Comparison of ENCODE assay signal across 28 mouse cellular contexts in the genomic region with DNA sequence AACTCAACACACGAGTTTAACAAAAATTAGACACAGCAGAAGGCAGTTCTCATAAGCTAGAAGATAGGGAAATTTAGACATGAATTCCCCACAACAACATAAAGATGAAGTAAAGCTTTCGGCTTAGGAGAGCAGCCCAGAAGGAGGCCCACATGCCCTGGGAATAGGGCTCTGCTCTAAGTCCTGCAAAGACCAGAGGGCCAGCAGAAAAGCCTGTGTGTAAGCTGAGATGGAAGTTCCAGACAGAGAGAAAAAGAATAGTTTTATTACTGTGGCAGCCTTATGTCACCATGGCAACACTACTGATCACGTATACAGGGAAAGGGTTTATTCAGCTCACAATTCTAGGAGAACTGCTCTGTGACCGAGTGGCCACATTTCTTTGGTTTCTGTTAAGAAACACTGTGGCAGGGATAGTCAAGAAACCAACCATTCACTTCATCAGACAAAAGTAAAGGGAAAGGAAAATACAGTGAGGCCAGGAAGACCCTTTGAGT.
DNase-seq lines count a peak whose midpoint lies in the region; ATAC-seq and TF ChIP-seq lines count a peak whose summit lies in the region.
"Had no signal": no experiment of that assay in that cellular context is flagged by ENCODE, and none has a peak within 500 bp of the region (broad histone marks: within the 10 kb centered on the region; RNA-seq: fewer than 3 reads in every experiment).

No protein-coding gene starts in this region.

- no peaks in the 10 kb centered on the region for H3K9me3 ChIP-seq in forebrain, postnatal 0 days (ENCODE audit: low read length)
- H3K9me3 ChIP-seq in forebrain, embryonic 12.5 days: no peaks in the 10 kb centered on the region
- H3K9me3 ChIP-seq in neural tube, embryonic 15.5 days (replicated peaks): no peaks in the 10 kb centered on the region
- no peaks in the 10 kb centered on the region for H3K9me3 ChIP-seq in midbrain, postnatal 0 days (ENCODE audit: low read length)
- H3K9me3 ChIP-seq: kidney, embryonic 15.5 days; neural tube, embryonic 12.5 days had no signal

- no peak overlapping the region for H3K27ac ChIP-seq in forebrain, postnatal 0 days (ENCODE audit: low read depth, low read length)
- H3K27ac ChIP-seq in forebrain, embryonic 12.5 days: no peak overlapping the region
- H3K27ac ChIP-seq in layer of hippocampus, adult 2 months: peak overlapping the region; percentile 36; the same call in 1 of the 2 replicates
- no peak overlapping the region for H3K27ac ChIP-seq in neural tube, embryonic 15.5 days (replicated peaks)
- peak overlapping the region; percentile 32; the same call in 1 of the 2 replicates for H3K27ac ChIP-seq in midbrain, postnatal 0 days (ENCODE audit: low read depth, low read length)
- H3K27ac ChIP-seq: gastrocnemius, adult 2 months; kidney, embryonic 15.5 days; liver, embryonic 14.5 days; neural tube, embryonic 12.5 days had no signal

- no peaks in the 10 kb centered on the region for H3K36me3 ChIP-seq in forebrain, postnatal 0 days (ENCODE audit: insufficient read depth)
- no peaks in the 10 kb centered on the region for H3K36me3 ChIP-seq in forebrain, embryonic 12.5 days (replicated peaks)
- no peaks in the 10 kb centered on the region for H3K36me3 ChIP-seq in neural tube, embryonic 15.5 days
- H3K36me3 ChIP-seq in midbrain, postnatal 0 days (ENCODE audit: insufficient read depth, low read length): no peaks in the 10 kb centered on the region
- H3K36me3 ChIP-seq: kidney, embryonic 15.5 days; neural tube, embryonic 12.5 days had no signal

- H3K27me3 ChIP-seq in forebrain, postnatal 0 days (ENCODE audit: insufficient read depth, low read length): no peaks in the 10 kb centered on the region
- H3K27me3 ChIP-seq in forebrain, embryonic 12.5 days: no peaks in the 10 kb centered on the region
- H3K27me3 ChIP-seq in neural tube, embryonic 15.5 days (replicated peaks): no peaks in the 10 kb centered on the region
- H3K27me3 ChIP-seq in midbrain, postnatal 0 days (ENCODE audit: insufficient read depth, low read length): no peaks in the 10 kb centered on the region
- H3K27me3 ChIP-seq: kidney, embryonic 15.5 days; neural tube, embryonic 12.5 days had no signal

- no peak overlapping the region for H3K9ac ChIP-seq in forebrain, postnatal 0 days
- no peak overlapping the region for H3K9ac ChIP-seq in forebrain, embryonic 12.5 days
- no peak overlapping the region for H3K9ac ChIP-seq in neural tube, embryonic 15.5 days (replicated peaks)
- H3K9ac ChIP-seq in midbrain, postnatal 0 days (replicated peaks; ENCODE audit: low read length, poor library complexity, severe bottlenecking): no peak overlapping the region
- H3K9ac ChIP-seq: kidney, embryonic 15.5 days; liver, embryonic 14.5 days; lung, embryonic 14.5 days; neural tube, embryonic 12.5 days had no signal

- H3K4me3 ChIP-seq in forebrain, postnatal 0 days (ENCODE audit: low read depth, low read length): no peak overlapping the region
- no peak overlapping the region for H3K4me3 ChIP-seq in forebrain, embryonic 12.5 days (replicated peaks)
- H3K4me3 ChIP-seq in layer of hippocampus, adult 2 months: no peak overlapping the region
- no peak overlapping the region for H3K4me3 ChIP-seq in neural tube, embryonic 15.5 days (replicated peaks)
- no peak overlapping the region for H3K4me3 ChIP-seq in midbrain, postnatal 0 days (ENCODE audit: low read depth, low read length)
- H3K4me3 ChIP-seq: gastrocnemius, adult 2 months; kidney, embryonic 15.5 days; neural tube, embryonic 12.5 days had no signal

- no peak for TF ChIP-seq CTCF in forebrain, postnatal 0 days (IDR thresholded peaks at IDR 0.05; ENCODE audit: low read depth)
- no peak for TF ChIP-seq CTCF in layer of hippocampus, adult 2 months (conservative IDR thresholded peaks at IDR 0.05)
- TF ChIP-seq CTCF in midbrain, postnatal 0 days (IDR thresholded peaks at IDR 0.05): no peak

- WGBS in forebrain, postnatal 0 days: 37% methylated on average over 4 of the region's 4 CpGs
- 58% methylated on average over 4 of the region's 4 CpGs for WGBS in forebrain, embryonic 12.5 days
- WGBS in neural tube, embryonic 15.5 days: 38% methylated on average over 4 of the region's 4 CpGs
- WGBS in midbrain, postnatal 0 days: 29% methylated on average over 4 of the region's 4 CpGs

- DNase-seq in forebrain, postnatal 0 days: peak; percentile 45
- no peak for DNase-seq in layer of hippocampus, adult 2 months (ENCODE audit: low spot score in 2 of 2)
- DNase-seq in layer of hippocampus, adult 8-10 months (ENCODE audit: low spot score in 2 of 2): no peak
- no peak for DNase-seq in neural tube, embryonic 10.5 days (ENCODE audit: extremely low spot score, low spot score)
- DNase-seq in midbrain, postnatal 0 days (ENCODE audit: low spot score): peak; percentile 42
- DNase-seq in yolk sac, embryonic 10.5 days (ENCODE audit: low spot score): no peak
- DNase-seq: adrenal gland, postnatal 14 days; cerebellum, adult 18-20 months; cerebellum, postnatal 10 days; gastrocnemius, adult 2 months; gastrocnemius, postnatal 36 days; heart, adult 18-20 months; heart, postnatal 36 days; kidney, adult 18-20 months; kidney, postnatal 25 days; liver; lung, embryonic 14.5 days; lung, postnatal 14 days; right cerebral cortex, postnatal 4 days; thymus, adult 2 months; thymus, postnatal 36 days had no signal

- no peaks in the 10 kb centered on the region for H3K4me1 ChIP-seq in forebrain, postnatal 0 days (ENCODE audit: insufficient read depth)
- 0 out of 2 replicates have a peak, but pooled peaks cover 4% of the 10 kb centered on the region for H3K4me1 ChIP-seq in forebrain, embryonic 12.5 days
- peaks cover 9% of the 10 kb centered on the region for H3K4me1 ChIP-seq in neural tube, embryonic 15.5 days
- no peaks in the 10 kb centered on the region for H3K4me1 ChIP-seq in midbrain, postnatal 0 days (ENCODE audit: insufficient read depth, low read length)
- H3K4me1 ChIP-seq: kidney, embryonic 15.5 days; neural tube, embryonic 12.5 days had no signal

- peak; percentile 77 for ATAC-seq in forebrain, postnatal 0 days
- ATAC-seq in forebrain, embryonic 12.5 days (ENCODE audit: low FRiP score): no peak
- ATAC-seq in neural tube, embryonic 15.5 days (ENCODE audit: low FRiP score): peak; percentile 33; the same call in 1 of the 2 replicates
- no peak for ATAC-seq in midbrain, postnatal 0 days (ENCODE audit: low FRiP score)
- ATAC-seq: CD4-positive, CD25-positive, alpha-beta regulatory T cell, adult 4 months had no signal

- H3K4me2 ChIP-seq in forebrain, postnatal 0 days (ENCODE audit: low read depth): no peak overlapping the region
- H3K4me2 ChIP-seq in forebrain, embryonic 12.5 days: no peak overlapping the region
- H3K4me2 ChIP-seq in neural tube, embryonic 15.5 days: no peak overlapping the region
- H3K4me2 ChIP-seq in midbrain, postnatal 0 days (ENCODE audit: low read depth, low read length, poor library complexity, severe bottlenecking): no peak overlapping the region
- H3K4me2 ChIP-seq: heart, embryonic 11.5 days; kidney, embryonic 15.5 days; lung, embryonic 14.5 days; neural tube, embryonic 12.5 days had no signal

Comparison
In these comparisons a context has a peak if more than half of its experiments do, and no peak if none do; other contexts are left out.
1. ATAC-seq: peak in forebrain, postnatal 0 days (single experiment) and neural tube, embryonic 15.5 days (single experiment); none in forebrain, embryonic 12.5 days (single experiment) and midbrain, postnatal 0 days (single experiment).
2. DNase-seq: peak in forebrain, postnatal 0 days (single experiment) and midbrain, postnatal 0 days (single experiment); none in layer of hippocampus, adult 2 months (0 of 2), layer of hippocampus, adult 8-10 months (0 of 2), neural tube, embryonic 10.5 days (single experiment) and yolk sac, embryonic 10.5 days (single experiment).
3. H3K27ac ChIP-seq: peak in layer of hippocampus, adult 2 months (single experiment) and midbrain, postnatal 0 days (single experiment); none in forebrain, postnatal 0 days (single experiment), forebrain, embryonic 12.5 days (single experiment) and neural tube, embryonic 15.5 days (single experiment).